Mouse (Mus musculus) urinary bladder, adult 2 months (tissue): Measurements from ENCODE around the gene Ptx4. TPM values are rescaled to one million over a fixed set of nuclear protein-coding genes. Genes with fewer than 3 reads are reported as not detected.

Source experiments
- DNase-seq: peaks from one replicate; pipeline ENCODE4 v3.0.0; 2022; ENCODE audit warnings: low spot score
- polyA plus RNA-seq: library from polyadenylated mRNA; depleted of rRNA; stranded (reverse); fragments of >200 nt; gene quantifications from 2 replicates; pipeline ENCODE4 v1.2.3, GENCODE M21; 2012; rRNA removed

Gene Ptx4
- polyA plus RNA-seq, result not detected in 2 replicates

- no peak for DNase-seq
Measured at GRCm38 (mm10) chr17:25120406-25120805, at the start of gene Ptx4. Ptx4 (plus strand) TSS chr17:25120760.

GRCm38 (mm10) chr17:25076906-25077305, 43.7 kb upstream of the Ptx4 start:
- no peak for DNase-seq

GRCm38 (mm10) chr17:25077771-25078372, 42.7 kb upstream of the Ptx4 start:
- no peak for DNase-seq

- DNase-seq, result no peak
Measured at GRCm38 (mm10) chr17:25080210-25080609, 40.4 kb upstream of the Ptx4 start.

GRCm38 (mm10) chr17:25080960-25081381, 39.6 kb upstream of the Ptx4 start:
- DNase-seq, result no peak

GRCm38 (mm10) chr17:25082081-25082847, 38.3 kb upstream of the Ptx4 start:
- no peak for DNase-seq

GRCm38 (mm10) chr17:25082887-25083286, 37.7 kb upstream of the Ptx4 start:
- no peak for DNase-seq

- DNase-seq, result no peak
Measured at GRCm38 (mm10) chr17:25083444-25083931, 37.1 kb upstream of the Ptx4 start, which contains the start of gene Tmem204. Tmem204 (minus strand) TSS chr17:25083591.

- no peak for DNase-seq
Measured at GRCm38 (mm10) chr17:25084835-25085385, 35.6 kb upstream of the Ptx4 start.

GRCm38 (mm10) chr17:25086724-25087123, 33.8 kb upstream of the Ptx4 start:
- no peak for DNase-seq

- DNase-seq, result no peak
Measured at GRCm38 (mm10) chr17:25089158-25089557, 31.4 kb upstream of the Ptx4 start.

GRCm38 (mm10) chr17:25090450-25090849, 30.1 kb upstream of the Ptx4 start:
- DNase-seq, result no peak

GRCm38 (mm10) chr17:25096221-25096620, 24.3 kb upstream of the Ptx4 start:
- DNase-seq, result no peak

GRCm38 (mm10) chr17:25100052-25100451, 20.5 kb upstream of the Ptx4 start:
- DNase-seq, result no peak

GRCm38 (mm10) chr17:25101338-25101737, 19.2 kb upstream of the Ptx4 start:
- no peak for DNase-seq

- DNase-seq, result no peak
Measured at GRCm38 (mm10) chr17:25107786-25108185, 12.8 kb upstream of the Ptx4 start.

GRCm38 (mm10) chr17:25109578-25109977, 11.0 kb upstream of the Ptx4 start:
- DNase-seq, result no peak

- DNase-seq, result no peak
Measured at GRCm38 (mm10) chr17:25110590-25110989, 10.0 kb upstream of the Ptx4 start.

GRCm38 (mm10) chr17:25111220-25111619, 9.3 kb upstream of the Ptx4 start:
- no peak for DNase-seq

GRCm38 (mm10) chr17:25111739-25112422, 8.7 kb upstream of the Ptx4 start:
- DNase-seq, result no peak

GRCm38 (mm10) chr17:25112423-25112810, 8.1 kb upstream of the Ptx4 start:
- no peak for DNase-seq
